8 mouse cellular contexts compared by ENCODE assay signal in genomic region chr12:59060322-59060721, GRCm38 (mm10). TPM values are rescaled to one million over a fixed set of nuclear protein-coding genes. Genes with fewer than 3 reads are reported as not detected.
A peak's percentile ranks its signal among the peaks of the same experiment; 100 is the strongest.
DNase-seq lines count a peak whose midpoint lies in the region; ATAC-seq and TF ChIP-seq lines count a peak whose summit lies in the region.

No protein-coding gene starts in this region.

- peaks cover 52% of the 10 kb centered on the region for H3K79me3 ChIP-seq in C2C12 (ENCODE audit: low read depth)

- peak overlapping the region; percentile 95 for H3K9ac ChIP-seq in heart, adult 2 months (ENCODE audit: low read depth, low read length)
- peak overlapping the region; percentile 91 for H3K9ac ChIP-seq in forebrain, embryonic 13.5 days
- H3K9ac ChIP-seq in liver, embryonic 14.5 days (replicated peaks), result peak overlapping the region; percentile 96

- H3K79me2 ChIP-seq in heart, adult 2 months (replicated peaks; ENCODE audit: control insufficient read depth, insufficient read depth, low read length), result peaks cover 9% of the 10 kb centered on the region
- peaks cover 61% of the 10 kb centered on the region for H3K79me2 ChIP-seq in C2C12 (ENCODE audit: control insufficient read depth, insufficient read depth)

- H3ac ChIP-seq in C2C12 (ENCODE audit: control insufficient read depth, insufficient read length, low read depth), result peak overlapping the region; percentile 63

- 26% methylated on average over 4 of the region's 4 CpGs for WGBS in heart, adult 2 months
- WGBS in forebrain, embryonic 13.5 days, result 67% methylated on average over 4 of the region's 4 CpGs
- 49% methylated on average over 4 of the region's 4 CpGs for WGBS in liver, embryonic 14.5 days (ENCODE audit: insufficient replicate concordance)

- no peaks in the 10 kb centered on the region for H3K27me3 ChIP-seq in heart, adult 2 months (ENCODE audit: control insufficient read depth, insufficient read depth, low read length)
- no peaks in the 10 kb centered on the region for H3K27me3 ChIP-seq in C2C12 (ENCODE audit: control insufficient read depth, insufficient read depth, insufficient read length)
- no peaks in the 10 kb centered on the region for H3K27me3 ChIP-seq in forebrain, embryonic 13.5 days
- no peaks in the 10 kb centered on the region for H3K27me3 ChIP-seq in liver, embryonic 14.5 days (ENCODE audit: control insufficient read depth, insufficient read depth, low read length)

- no peak for TF ChIP-seq POLR2A in heart, adult 2 months (IDR thresholded peaks at IDR 0.05; ENCODE audit: insufficient read depth, low read depth, low read length)

- H3K4me3 ChIP-seq in heart, adult 2 months, result peak overlapping the region; percentile 88
- H3K4me3 ChIP-seq in C2C12 (ENCODE audit: insufficient read depth, poor library complexity, severe bottlenecking), result peak overlapping the region; percentile 84
- H3K4me3 ChIP-seq in forebrain, embryonic 13.5 days, result peak overlapping the region; percentile 79
- H3K4me3 ChIP-seq in liver, embryonic 14.5 days (ENCODE audit: insufficient read depth in 1 of 2, low read depth in 2 of 2, low read length in 2 of 2), result peak overlapping the region; percentile 74 to 83

- no peak for DNase-seq in heart, adult 2 months
- no peak for DNase-seq in heart, postnatal 4 days
- no peak for DNase-seq in liver, embryonic 14.5 days (ENCODE audit: low read depth in 3 of 3, low spot score in 3 of 3)
- no peak for DNase-seq in adrenal gland, postnatal 36 days
- no peak for DNase-seq in adipocyte (ENCODE audit: low spot score)

- no peak for ATAC-seq in forebrain, embryonic 13.5 days
- ATAC-seq in liver, embryonic 14.5 days (ENCODE audit: insufficient read depth), result no peak
- ATAC-seq in monocyte, adult 5-6 weeks (replicated peaks; ENCODE audit: insufficient number of reproducible peaks, low FRiP score, low TSS enrichment, poor library complexity, severe bottlenecking), result no peak

- H3K36me3 ChIP-seq in heart, adult 2 months (ENCODE audit: control insufficient read depth, insufficient read depth, low read length), result peaks cover 5% of the 10 kb centered on the region
- H3K36me3 ChIP-seq in C2C12 (ENCODE audit: control insufficient read depth, insufficient read depth), result peaks cover 27% of the 10 kb centered on the region
- H3K36me3 ChIP-seq in forebrain, embryonic 13.5 days (ENCODE audit: poor library complexity, severe bottlenecking), result peaks cover 25% of the 10 kb centered on the region
- H3K36me3 ChIP-seq in liver, embryonic 14.5 days (replicated peaks; ENCODE audit: control insufficient read depth, insufficient read depth, low read depth), result peaks cover 13% of the 10 kb centered on the region; the same call in 1 of the 2 replicates

- peaks cover 7% of the 10 kb centered on the region; the same call in 1 of the 2 replicates for H3K4me1 ChIP-seq in heart, adult 2 months (ENCODE audit: control insufficient read depth, insufficient read depth, low read length)
- H3K4me1 ChIP-seq in forebrain, embryonic 13.5 days, result peaks cover 22% of the 10 kb centered on the region
- H3K4me1 ChIP-seq in liver, embryonic 14.5 days (replicated peaks; ENCODE audit: control insufficient read depth in 2 of 2, insufficient read depth in 2 of 2, low read length in 1 of 2), result peaks cover 11 to 12% of the 10 kb centered on the region in 2 experiments

- intact Hi-C loops in heart, adult 2 months (cut with DNase I), result loop anchor here (2.0 kb wide), 1 partner anchor 48 kb away; the partner anchor contains the start of genes Gemin2 and Sec23a

- H3K4me2 ChIP-seq in forebrain, embryonic 13.5 days, result peak overlapping the region; percentile 78
- peak overlapping the region; percentile 96 for H3K4me2 ChIP-seq in liver, embryonic 14.5 days (ENCODE audit: low read depth)

- no peak for TF ChIP-seq EP300 in heart, adult 2 months (IDR thresholded peaks at IDR 0.05; ENCODE audit: insufficient read depth, low read depth, low read length)
- no peak for TF ChIP-seq EP300 in liver, embryonic 14.5 days (IDR thresholded peaks at IDR 0.05; ENCODE audit: low read depth)

- no peak for TF ChIP-seq CTCF in heart, adult 2 months (IDR thresholded peaks at IDR 0.05)
- no peak for TF ChIP-seq CTCF in C2C12 (IDR thresholded peaks at IDR 0.05; ENCODE audit: control insufficient read depth, insufficient read depth, insufficient read length)
- TF ChIP-seq CTCF in liver, embryonic 14.5 days (IDR thresholded peaks at IDR 0.05; ENCODE audit: low read depth), result no peak

- H3K27ac ChIP-seq in heart, adult 2 months, result peak overlapping the region; percentile 93
- peak overlapping the region; percentile 91 for H3K27ac ChIP-seq in forebrain, embryonic 13.5 days
- peak overlapping the region; percentile 81 for H3K27ac ChIP-seq in liver, embryonic 14.5 days

- no peaks in the 10 kb centered on the region for H3K9me3 ChIP-seq in forebrain, embryonic 13.5 days (replicated peaks)
- no peaks in the 10 kb centered on the region for H3K9me3 ChIP-seq in liver, embryonic 14.5 days (ENCODE audit: control insufficient read depth, low read length)

TF ChIP-seq in C2C12, 6 proteins besides CTCF, POLR2A, EP300 and RAD21:
- TF ChIP-seq MYOG (IDR thresholded peaks at IDR 0.05; ENCODE audit: control insufficient read depth, extremely low read depth, insufficient read length) (no peak), USF1 (IDR thresholded peaks at IDR 0.05; ENCODE audit: low read depth) (no peak), CEBPB (IDR thresholded peaks at IDR 0.05; ENCODE audit: low read depth) (no peak)

RNA-seq across cellular contexts. Expression of gene Trappc6b, which starts 0.9 kb away (rescaled TPM):
- 10 to 100 TPM; 70.8 to 86.0 TPM for total RNA-seq in heart, adult 2 months (2021)
- polyA plus RNA-seq in heart, adult 2 months (2012; rRNA removed), result 46.8 and 57.7 TPM in 2 replicates
- 10 to 100 TPM; 56.6 to 63.5 TPM for total RNA-seq in heart, postnatal 4 days (2021)
- 38.7 TPM for polyA plus RNA-seq in C2C12 (2012; fragmentation: generic; extraction: Trizol)
- polyA plus RNA-seq in forebrain, embryonic 13.5 days (2015; fragmentation: Nextera tagmentation; extraction: Ambion mirVana), result 137 and 140 TPM in 2 replicates
- 26.8 and 36.4 TPM in 2 replicates for polyA plus RNA-seq in liver, embryonic 14.5 days (2012; rRNA removed)
- polyA plus RNA-seq in liver, embryonic 14.5 days (2014; fragmentation: Nextera tagmentation; extraction: Ambion mirVana), result 32.3 and 34.3 TPM in 2 replicates
- total RNA-seq in monocyte, adult 5-6 weeks (2017), result 110 to 131 TPM (median 119 TPM) in 3 replicates
- 100 to 1,000 TPM in 1 of 2 experiments, 10 to 100 TPM in 1; 90.7 to 112 TPM for total RNA-seq in adrenal gland, postnatal 36 days (2021)

RNA-seq across cellular contexts. Expression of gene Pnn, which starts 6.4 kb away (rescaled TPM):
- total RNA-seq in heart, adult 2 months (2021), result 10 to 100 TPM; 22.5 to 27.0 TPM
- polyA plus RNA-seq in heart, adult 2 months (2012; rRNA removed), result 7.6 and 10.7 TPM in 2 replicates
- 10 to 100 TPM; 38.5 to 40.4 TPM for total RNA-seq in heart, postnatal 4 days (2021)
- 14.7 TPM for polyA plus RNA-seq in C2C12 (2012; fragmentation: generic; extraction: Trizol)
- 114 and 120 TPM in 2 replicates for polyA plus RNA-seq in forebrain, embryonic 13.5 days (2015; fragmentation: Nextera tagmentation; extraction: Ambion mirVana)
- polyA plus RNA-seq in liver, embryonic 14.5 days (2012; rRNA removed), result 19.2 and 43.8 TPM in 2 replicates
- 27.3 and 29.9 TPM in 2 replicates for polyA plus RNA-seq in liver, embryonic 14.5 days (2014; fragmentation: Nextera tagmentation; extraction: Ambion mirVana)
- 109 to 145 TPM (median 133 TPM) in 3 replicates for total RNA-seq in monocyte, adult 5-6 weeks (2017)
- 10 to 100 TPM; 40.4 to 45.5 TPM for total RNA-seq in adrenal gland, postnatal 36 days (2021)

RNA-seq across cellular contexts. Expression of gene Mia2, which starts 35.3 kb away (rescaled TPM):
- 100 to 1,000 TPM in 1 of 2 experiments, 10 to 100 TPM in 1; 90.9 to 106 TPM for total RNA-seq in heart, adult 2 months (2021)
- 31.8 and 46.7 TPM in 2 replicates for polyA plus RNA-seq in heart, adult 2 months (2012; rRNA removed)
- 10 to 100 TPM; 40.6 to 46.0 TPM for total RNA-seq in heart, postnatal 4 days (2021)
- polyA plus RNA-seq in C2C12 (2012; fragmentation: generic; extraction: Trizol), result 13.3 TPM
- polyA plus RNA-seq in forebrain, embryonic 13.5 days (2015; fragmentation: Nextera tagmentation; extraction: Ambion mirVana), result 41.9 and 43.7 TPM in 2 replicates
- polyA plus RNA-seq in liver, embryonic 14.5 days (2012; rRNA removed), result 26.9 and 31.7 TPM in 2 replicates
- polyA plus RNA-seq in liver, embryonic 14.5 days (2014; fragmentation: Nextera tagmentation; extraction: Ambion mirVana), result 42.6 and 43.4 TPM in 2 replicates
- 299 to 323 TPM (median 303 TPM) in 3 replicates for total RNA-seq in monocyte, adult 5-6 weeks (2017)
- 100 to 1,000 TPM; 107 to 159 TPM for total RNA-seq in adrenal gland, postnatal 36 days (2021)

RNA-seq across cellular contexts. Expression of gene Gemin2, which starts 47.1 kb away (rescaled TPM):
- 1 to 10 TPM; 5.3 to 5.7 TPM for total RNA-seq in heart, adult 2 months (2021)
- polyA plus RNA-seq in heart, adult 2 months (2012; rRNA removed), result 2.9 and 5.4 TPM in 2 replicates
- 1 to 10 TPM; 8.8 to 9.8 TPM for total RNA-seq in heart, postnatal 4 days (2021)
- 12.8 TPM for polyA plus RNA-seq in C2C12 (2012; fragmentation: generic; extraction: Trizol)
- 22.5 and 24.7 TPM in 2 replicates for polyA plus RNA-seq in forebrain, embryonic 13.5 days (2015; fragmentation: Nextera tagmentation; extraction: Ambion mirVana)
- 7.6 and 10.2 TPM in 2 replicates for polyA plus RNA-seq in liver, embryonic 14.5 days (2012; rRNA removed)
- 14.3 and 14.5 TPM in 2 replicates for polyA plus RNA-seq in liver, embryonic 14.5 days (2014; fragmentation: Nextera tagmentation; extraction: Ambion mirVana)
- 5.1 to 8.0 TPM (median 7.8 TPM) in 3 replicates for total RNA-seq in monocyte, adult 5-6 weeks (2017)
- 1 to 10 TPM; 8.0 to 9.8 TPM for total RNA-seq in adrenal gland, postnatal 36 days (2021)

RNA-seq across cellular contexts. Expression of gene Sec23a, which starts 48.5 kb away (rescaled TPM):
- total RNA-seq in heart, adult 2 months (2021), result 10 to 100 TPM; 39.5 to 42.5 TPM
- polyA plus RNA-seq in heart, adult 2 months (2012; rRNA removed), result 19.0 and 42.1 TPM in 2 replicates
- total RNA-seq in heart, postnatal 4 days (2021), result 10 to 100 TPM; 51.0 to 53.8 TPM
- 14.4 TPM for polyA plus RNA-seq in C2C12 (2012; fragmentation: generic; extraction: Trizol)
- polyA plus RNA-seq in forebrain, embryonic 13.5 days (2015; fragmentation: Nextera tagmentation; extraction: Ambion mirVana), result 81.3 and 85.9 TPM in 2 replicates
- polyA plus RNA-seq in liver, embryonic 14.5 days (2012; rRNA removed), result 8.0 and 10.6 TPM in 2 replicates
- 23.7 and 25.1 TPM in 2 replicates for polyA plus RNA-seq in liver, embryonic 14.5 days (2014; fragmentation: Nextera tagmentation; extraction: Ambion mirVana)
- 20.5 to 28.1 TPM (median 24.5 TPM) in 3 replicates for total RNA-seq in monocyte, adult 5-6 weeks (2017)
- total RNA-seq in adrenal gland, postnatal 36 days (2021), result 10 to 100 TPM; 40.3 to 51.1 TPM
